Mouse (Mus musculus) MEL (cell line): Measurements from ENCODE around the gene Itgae. TPM values are rescaled to one million over a fixed set of nuclear protein-coding genes. Genes with fewer than 3 reads are reported as not detected.
"Not testable (repeated sequence)": the region's sequence is repeated elsewhere in the genome, so short reads cannot be mapped to it uniquely, and the experiment has no call there.

Source experiments
- DNase-seq: peaks from one replicate; pipeline ENCODE4 v3.0.0; 2011; ENCODE audit warnings: low read depth, low spot score
- H3K27ac ChIP-seq: 2 replicates; pipeline ENCODE4 v1.5.1; 2012; ENCODE audit warnings: low read depth, mild to moderate bottlenecking, control low read depth, low read length, moderate library complexity; ENCODE audit not compliant: control insufficient read depth
- H3K27me3 ChIP-seq, 2 experiments: fragments of 150-350 bp in 1 of 2; sonication (generic) in 1 of 2; 2 replicates each; pipeline ENCODE4 v1.6.1; 2012; ENCODE audit warnings: low read length in 2 of 2, mild to moderate bottlenecking in 2 of 2, improper control_type of control experiment in 1 of 2, moderate library complexity in 1 of 2; ENCODE audit not compliant: insufficient read depth in 2 of 2, control insufficient read depth in 1 of 2
- H3K36me3 ChIP-seq, 2 experiments: 2 replicates each; pipeline ENCODE4 v1.6.1; 2012 to 2014; ENCODE audit warnings: low read length in 2 of 2, improper control_type of control experiment in 1 of 2, inconsistent platforms in 1 of 2, mild to moderate bottlenecking in 1 of 2; ENCODE audit not compliant: insufficient read depth in 2 of 2, control insufficient read depth in 1 of 2
- H3K4me1 ChIP-seq, 2 experiments: fragments of 150-350 bp in 1 of 2; sonication (generic) in 1 of 2; 2 replicates each; pipeline ENCODE4 v1.6.1; 2012; ENCODE audit warnings: low read length in 2 of 2, improper control_type of control experiment in 1 of 2, mild to moderate bottlenecking in 1 of 2; ENCODE audit not compliant: insufficient read depth in 2 of 2, control insufficient read depth in 1 of 2
- H3K4me3 ChIP-seq, 2 experiments: fragments of 150-350 bp in 1 of 2; sonication (generic) in 1 of 2; 2 replicates each; pipeline ENCODE4 v1.5.1; 2012; ENCODE audit warnings: low read depth in 2 of 2, low read length in 2 of 2, mild to moderate bottlenecking in 2 of 2, moderate library complexity in 2 of 2, control low read depth in 1 of 2, improper control_type of control experiment in 1 of 2; ENCODE audit not compliant: control insufficient read depth in 1 of 2, insufficient read depth in 1 of 2
- H3K79me2 ChIP-seq: 2 replicates; pipeline ENCODE4 v1.6.1; 2012; ENCODE audit warnings: mild to moderate bottlenecking, low read length, moderate library complexity; ENCODE audit not compliant: control insufficient read depth, poor library complexity, insufficient read depth
- H3K9ac ChIP-seq: 2 replicates; pipeline ENCODE4 v1.6.1; 2012; ENCODE audit warnings: low read depth, mild to moderate bottlenecking, control low read depth, low read length, moderate library complexity; ENCODE audit not compliant: control insufficient read depth, poor library complexity, severe bottlenecking
- H3K9me3 ChIP-seq: fragments of 150-350 bp; sonication (generic); replicated peaks from 2 replicates; pipeline ENCODE4 v1.6.1; 2012; ENCODE audit warnings: mild to moderate bottlenecking, low read length, improper control_type of control experiment, moderate library complexity; ENCODE audit not compliant: insufficient read depth
- CTCF ChIP-seq, 3 experiments: IDR thresholded peaks in 2 of 3; conservative IDR thresholded peaks in 1 of 3; 2 replicates each; pipeline ENCODE4 v1.5.1; 2011 to 2012; ENCODE audit warnings: low read length in 3 of 3, low read depth in 2 of 3, mild to moderate bottlenecking in 2 of 3, improper control_type of control experiment in 1 of 3, inconsistent platforms in 1 of 3, mixed read lengths in 1 of 3, moderate library complexity in 1 of 3; ENCODE audit not compliant: control insufficient read depth in 1 of 3, insufficient read depth in 1 of 3, poor library complexity in 1 of 3, severe bottlenecking in 1 of 3
- E2F4 ChIP-seq: IDR thresholded peaks from 2 replicates; pipeline ENCODE4 v1.6.1; 2011; ENCODE audit warnings: low read depth, low read length, improper control_type of control experiment, borderline replicate concordance
- GABPA ChIP-seq: IDR thresholded peaks from 2 replicates; pipeline ENCODE4 v1.6.1; 2012; ENCODE audit warnings: low read depth, mild to moderate bottlenecking, inconsistent platforms, low read length, improper control_type of control experiment, moderate library complexity
- HCFC1 ChIP-seq: IDR thresholded peaks from 2 replicates; pipeline ENCODE4 v1.6.1; 2012; ENCODE audit warnings: low read depth, mild to moderate bottlenecking, inconsistent platforms, low read length, improper control_type of control experiment, moderate library complexity
- JUND ChIP-seq: IDR thresholded peaks from 2 replicates; pipeline ENCODE4 v1.6.1; 2011; ENCODE audit warnings: low read depth, mild to moderate bottlenecking, improper control_type of control experiment, low read length
- KAT2A ChIP-seq: conservative IDR thresholded peaks from 2 replicates; pipeline ENCODE4 v1.6.1; 2012; ENCODE audit warnings: low read depth, low read length, improper control_type of control experiment, inconsistent platforms
- MEF2A ChIP-seq: IDR thresholded peaks from 2 replicates; pipeline ENCODE4 v1.6.1; 2014; ENCODE audit warnings: low read depth, mild to moderate bottlenecking, inconsistent platforms, low read length, improper control_type of control experiment; ENCODE audit not compliant: poor library complexity, insufficient replicate concordance, severe bottlenecking; ENCODE audit errors: extremely low read depth
- MXI1 ChIP-seq: IDR thresholded peaks from 2 replicates; pipeline ENCODE4 v1.6.1; 2011; ENCODE audit warnings: mild to moderate bottlenecking, low read depth, low read length, improper control_type of control experiment
- MYC ChIP-seq: IDR thresholded peaks from 2 replicates; pipeline ENCODE4 v1.6.1; 2011; ENCODE audit warnings: low read depth, mild to moderate bottlenecking, low read length, improper control_type of control experiment, moderate library complexity
- NELFE ChIP-seq: IDR thresholded peaks from 2 replicates; pipeline ENCODE4 v1.6.1; 2011; ENCODE audit warnings: low read depth, low read length, improper control_type of control experiment
- POLR2AphosphoS2 ChIP-seq: IDR thresholded peaks from 2 replicates; pipeline ENCODE4 v1.6.1; 2011; ENCODE audit warnings: low read length, improper control_type of control experiment
- POLR2AphosphoS5 ChIP-seq: IDR thresholded peaks from 2 replicates; pipeline ENCODE4 v1.6.1; 2012; ENCODE audit warnings: low read depth, borderline replicate concordance, mild to moderate bottlenecking, inconsistent platforms, low read length, moderate library complexity, mixed read lengths
- RAD21 ChIP-seq: IDR thresholded peaks from 2 replicates; pipeline ENCODE4 v1.6.1; 2011; ENCODE audit warnings: mild to moderate bottlenecking, low read depth, low read length, improper control_type of control experiment
- SIN3A ChIP-seq: IDR thresholded peaks from 2 replicates; pipeline ENCODE4 v1.6.1; 2012; ENCODE audit warnings: low read length, improper control_type of control experiment, inconsistent platforms
- SMC3 ChIP-seq: IDR thresholded peaks from 2 replicates; pipeline ENCODE4 v1.6.1; 2011; ENCODE audit warnings: low read depth, low read length, improper control_type of control experiment
- TAL1 ChIP-seq: IDR thresholded peaks from 2 replicates; pipeline ENCODE4 v1.6.1; 2012; ENCODE audit warnings: mild to moderate bottlenecking, inconsistent platforms, low read length, moderate library complexity, mixed read lengths
- USF2 ChIP-seq, 2 experiments: IDR thresholded peaks; 2 replicates each; pipeline ENCODE4 v1.6.1; 2011 to 2012; ENCODE audit warnings: improper control_type of control experiment in 2 of 2, low read length in 2 of 2, borderline replicate concordance in 1 of 2, inconsistent platforms in 1 of 2, low read depth in 1 of 2, mild to moderate bottlenecking in 1 of 2; ENCODE audit not compliant: insufficient read depth in 1 of 2
- ZC3H11A ChIP-seq: IDR thresholded peaks from 2 replicates; pipeline ENCODE4 v1.6.1; 2012; ENCODE audit warnings: low read depth, mild to moderate bottlenecking, inconsistent platforms, low read length, improper control_type of control experiment
- ZKSCAN1 ChIP-seq: IDR thresholded peaks from 2 replicates; pipeline ENCODE4 v1.6.1; 2012; ENCODE audit warnings: low read depth, mild to moderate bottlenecking, inconsistent platforms, low read length, improper control_type of control experiment, moderate library complexity
- ZNF384 ChIP-seq: IDR thresholded peaks from 2 replicates; pipeline ENCODE4 v1.6.1; 2012; ENCODE audit warnings: low read depth, mild to moderate bottlenecking, inconsistent platforms, low read length, improper control_type of control experiment
- polyA plus RNA-seq, 2 experiments: library from polyadenylated mRNA; stranded (reverse) in 1 of 2; unstranded in 1 of 2; fragments of >175 nt in 1 of 2; fragments of >200 nt in 1 of 2; gene quantifications; 2 replicates each; pipeline versions ENCODE4 v1.2.1 to v1.2.4; 2012; ENCODE audit warnings: low replicate concordance in 2 of 2, low read depth in 1 of 2; ENCODE audit not compliant: insufficient read length in 2 of 2, insufficient read depth in 1 of 2, missing spikeins in 1 of 2
- total RNA-seq: library from RNA; depleted of rRNA; stranded (reverse); fragments of 300-350 nt; gene quantifications from 2 replicates; pipeline ENCODE4 v1.2.3, GENCODE M21; 2012

Itgae gene
- total and polyA plus RNA-seq, 3 experiments = 0.04 to 0.22 TPM; not detected in 1

DNA sequence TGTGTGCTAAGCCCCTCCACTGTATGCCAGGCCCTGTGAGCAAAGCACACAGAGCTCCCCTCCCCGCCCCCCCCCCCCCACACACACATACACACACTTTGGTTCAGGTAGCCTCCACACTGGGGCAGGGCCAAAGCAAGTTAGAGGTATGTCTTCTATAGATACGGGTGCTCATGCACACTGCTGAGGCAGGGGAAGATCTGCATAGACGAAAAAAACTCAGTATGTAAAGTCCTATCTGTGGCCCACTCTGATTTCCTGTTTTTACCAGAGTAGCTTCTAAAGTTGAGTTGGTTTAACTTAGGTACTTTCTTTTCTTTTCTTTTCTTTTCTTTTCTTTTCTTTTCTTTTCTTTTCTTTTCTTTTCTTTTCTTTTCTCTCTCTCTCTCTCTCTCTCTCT lies 14.9 kb downstream of the Itgae start:
- Histone ChIP-seq H3K36me3 (no peaks in the 10 kb centered on the region), H3K27ac (no peak overlapping the region), H3K9ac (no peak overlapping the region), H3K27me3 (no peaks in the 10 kb centered on the region), H3K4me1 (no peaks in the 10 kb centered on the region; a peak in 1 of 4 replicates), H3K9me3 (no peaks in the 10 kb centered on the region), H3K79me2 (no peaks in the 10 kb centered on the region), H3K4me3 (no peak overlapping the region)
- TF ChIP-seq ZKSCAN1 (0 out of 2 replicates have a peak, but pooled peaks have one; percentile 45), ZC3H11A (no peak)
- DNase-seq = peak; percentile 37

DNA sequence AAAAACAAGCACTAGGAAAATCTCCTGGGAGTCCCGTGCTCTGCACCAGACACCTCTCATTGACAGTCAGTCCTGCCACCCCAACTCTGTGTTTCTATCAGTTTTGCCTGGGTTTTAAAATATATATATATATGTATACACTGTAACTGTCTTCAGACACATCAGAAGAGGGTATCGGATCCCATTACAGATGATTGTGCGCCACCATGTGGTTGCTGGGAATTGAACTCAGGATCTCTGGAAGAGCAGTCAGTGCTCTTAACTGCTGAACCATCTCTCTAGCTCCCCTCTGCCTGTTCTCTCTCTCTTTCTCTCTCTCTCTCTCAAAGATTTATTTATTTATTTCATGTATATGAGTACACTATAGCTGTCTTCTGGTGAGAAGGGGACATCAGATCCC lies 17.0 kb downstream of the Itgae start:
- not testable (repeated sequence) for H3K4me1 ChIP-seq

DNA sequence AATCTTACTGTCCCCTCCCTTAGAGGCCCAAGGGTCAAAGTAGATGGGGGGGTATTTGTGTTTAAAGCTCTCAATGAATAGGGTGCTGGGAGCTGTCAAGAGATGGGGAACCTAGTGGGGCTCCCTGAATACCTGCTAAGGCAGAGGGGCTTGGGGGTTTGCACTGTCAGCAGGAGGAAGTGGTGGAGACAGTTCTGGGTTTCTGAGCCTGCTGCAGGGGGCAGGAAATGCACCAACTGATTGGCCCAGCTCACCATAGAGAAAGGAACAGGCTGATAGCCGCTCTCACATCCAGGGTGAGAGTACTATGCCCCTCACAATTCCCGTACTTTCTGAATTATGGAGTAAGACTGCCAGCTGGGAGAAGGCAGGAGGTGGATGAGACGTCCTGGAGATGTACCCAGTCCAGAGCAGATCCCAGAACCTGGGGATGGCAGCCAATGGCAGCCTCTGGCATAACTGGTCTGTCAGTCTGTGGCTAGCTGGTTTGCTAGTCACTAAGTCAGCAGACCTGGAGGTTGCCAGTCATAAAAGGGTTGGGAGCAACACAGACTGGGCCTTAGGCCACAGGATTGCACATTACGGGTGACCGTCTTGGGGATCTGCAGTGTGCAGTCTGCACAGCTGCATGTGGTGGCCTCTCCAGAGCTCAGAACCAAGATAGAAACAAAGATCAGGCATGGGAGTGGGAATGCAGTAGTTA lies 18.0 kb downstream of the Itgae start:
- TF ChIP-seq RAD21 (no peak), SIN3A (no peak), GABPA (no peak), ZKSCAN1 (no peak), MXI1 (no peak), POLR2AphosphoS2 (no peak), MEF2A (no peak), ZNF384 (no peak), NELFE (no peak), MYC (no peak), TAL1 (no peak), USF2 (IDR thresholded peaks at IDR 0.05; ENCODE audit: borderline replicate concordance in 1 of 2, insufficient read depth in 1 of 2, low read depth in 1 of 2, low read length in 2 of 2) (no peak), JUND (no peak), SMC3 (no peak), E2F4 (no peak), POLR2AphosphoS5 (no peak), HCFC1 (no peak), KAT2A (no peak)
- Histone ChIP-seq H3K4me1 (no peaks in the 10 kb centered on the region; a peak in 1 of 4 replicates), H3K4me3 (no peak overlapping the region), H3K27me3 (no peaks in the 10 kb centered on the region), H3K36me3 (no peaks in the 10 kb centered on the region), H3K79me2 (no peaks in the 10 kb centered on the region), H3K9me3 (no peaks in the 10 kb centered on the region), H3K27ac (no peak overlapping the region), H3K9ac (no peak overlapping the region)
- DNase-seq = no peak

More for the DNA sequence above, 17.0 kb downstream of the Itgae start:
- not testable (repeated sequence) for H3K36me3 ChIP-seq, H3K79me2 ChIP-seq, DNase-seq, H3K4me3 ChIP-seq, H3K27me3 ChIP-seq, H3K9ac ChIP-seq, H3K27ac ChIP-seq, H3K9me3 ChIP-seq
- TF ChIP-seq ZC3H11A = peak; percentile 49
- TF ChIP-seq CTCF (IDR thresholded peaks at IDR 0.05 in 2 of 3, conservative IDR thresholded peaks at IDR 0.05 in 1 of 3; ENCODE audit: control insufficient read depth in 1 of 3, insufficient read depth in 1 of 3, low read depth in 2 of 3, low read length in 3 of 3, poor library complexity in 1 of 3, severe bottlenecking in 1 of 3) = peak in 2 of 3 experiments; percentile 4 to 44; a peak in 2 of 6 replicates
- peak; percentile 47 for TF ChIP-seq SMC3
- peak; percentile 52 for TF ChIP-seq RAD21
